Mouse (Mus musculus) kidney, postnatal 0 days (tissue): ENCODE results near the gene Atg9a. TPM values are rescaled to one million over a fixed set of nuclear protein-coding genes. Genes with fewer than 3 reads are reported as not detected.

ENCODE experiments used
- ATAC-seq: fragments of 200-750 bp; cut with Nextera tagmentation; replicated peaks from 2 replicates; pipeline ENCODE4 v1.8.0; 2017; ENCODE audit warnings: low read depth, moderate number of reproducible peaks, moderate TSS enrichment, moderate library complexity; ENCODE audit not compliant: low FRiP score
- DNase-seq: peaks from one replicate; pipeline ENCODE4 v3.0.0-alpha.2; 2016; ENCODE audit warnings: low spot score
- H3K27ac ChIP-seq: fragments of 300-500 bp; sonication (generic); 2 replicates; pipeline ENCODE4 v1.5.1; 2014; ENCODE audit warnings: mild to moderate bottlenecking
- H3K27me3 ChIP-seq: fragments of 300-500 bp; sonication (generic); 2 replicates; pipeline ENCODE4 v1.6.1; 2014; ENCODE audit warnings: low read length, mixed read lengths; ENCODE audit not compliant: insufficient read depth
- H3K36me3 ChIP-seq: fragments of 300-500 bp; sonication (generic); 2 replicates; pipeline ENCODE4 v1.6.1; 2014; ENCODE audit warnings: low read length, mixed read lengths; ENCODE audit not compliant: insufficient read depth
- H3K4me1 ChIP-seq: fragments of 300-500 bp; sonication (generic); replicated peaks from 2 replicates; pipeline ENCODE4 v1.6.1; 2014; ENCODE audit warnings: antibody characterized with exemption, low read length, mixed read lengths; ENCODE audit not compliant: insufficient read depth
- H3K4me2 ChIP-seq: fragments of 300-500 bp; sonication (generic); 2 replicates; pipeline ENCODE4 v1.6.1; 2014; ENCODE audit warnings: mild to moderate bottlenecking, low read length, moderate library complexity, mixed read lengths
- H3K4me3 ChIP-seq: fragments of 300-500 bp; sonication (generic); replicated peaks from 2 replicates; pipeline ENCODE4 v1.5.1; 2014; ENCODE audit warnings: low read depth, low read length
- H3K9ac ChIP-seq: fragments of 300-500 bp; sonication (generic); 2 replicates; pipeline ENCODE4 v1.6.1; 2014; ENCODE audit warnings: low read depth, low read length
- H3K9me3 ChIP-seq: fragments of 300-500 bp; sonication (generic); replicated peaks from 2 replicates; pipeline ENCODE4 v1.6.1; 2016; ENCODE audit warnings: low read length, inconsistent platforms, mixed read lengths
- CTCF ChIP-seq: IDR thresholded peaks from 2 replicates; pipeline ENCODE4 v1.5.1; 2016; ENCODE audit warnings: antibody characterized with exemption, low read depth, mild to moderate bottlenecking, moderate library complexity
- WGBS: fragments of 180-500 bp; shearing (Covaris S2); extraction: QIAGEN DNeasy Blood & Tissue Kit; methylation state at CpG from one replicate; pipeline ENCODE4 v1.1.7; 2014; 5-methylcytosine and 5-hydroxymethylcytosine counted together
- polyA plus RNA-seq: library from polyadenylated mRNA; unstranded; fragments of >200 nt; fragmentation: Nextera tagmentation; extraction: Ambion mirVana; gene quantifications from 2 replicates; pipeline ENCODE4 v1.2.1, GENCODE M21; 2015

Gene Atg9a
- polyA plus RNA-seq, 1 experiment from 2014 or later = 27.3 TPM

GRCm38 (mm10) chr1:75218227-75219001 is 26.4 kb upstream of the Atg9a start:
- no peak; the same call in 1 of the 2 replicates for ATAC-seq
- no peak for TF ChIP-seq CTCF
- H3K27me3 ChIP-seq = peaks cover 10% of the 10 kb centered on the region; the same call in 1 of the 2 replicates
- peak overlapping the region; percentile 97 for H3K4me2 ChIP-seq
- H3K4me3 ChIP-seq = peak overlapping the region; percentile 56
- H3K36me3 ChIP-seq = peaks cover 18% of the 10 kb centered on the region; the same call in 1 of the 2 replicates
- WGBS = 1% methylated on average over 38 of the region's 38 CpGs
- H3K27ac ChIP-seq = peak overlapping the region; percentile 80
- H3K9me3 ChIP-seq = no peaks in the 10 kb centered on the region
- H3K9ac ChIP-seq = peak overlapping the region; percentile 64
- peaks cover 10% of the 10 kb centered on the region; the same call in 1 of the 2 replicates for H3K4me1 ChIP-seq
- no peak for DNase-seq

- peak overlapping the region; percentile 80; the same call in 1 of the 2 replicates for H3K27ac ChIP-seq
Observed at GRCm38 (mm10) chr1:75217893-75218226, 25.9 kb upstream of the Atg9a start.

GRCm38 (mm10) chr1:75216797-75217585 is 25.0 kb upstream of the Atg9a start:
- H3K9ac ChIP-seq = 0 out of 2 replicates have a peak overlapping the region, but pooled peaks have one; percentile 32
- H3K36me3 ChIP-seq = peaks cover 25% of the 10 kb centered on the region
- no peak for ATAC-seq
- TF ChIP-seq CTCF = no peak
- 69% methylated on average over 13 of the region's 13 CpGs for WGBS
- H3K9me3 ChIP-seq = no peaks in the 10 kb centered on the region
- peaks cover 13% of the 10 kb centered on the region; the same call in 1 of the 2 replicates for H3K4me1 ChIP-seq
- peak overlapping the region; percentile 56; the same call in 1 of the 2 replicates for H3K4me3 ChIP-seq
- H3K27me3 ChIP-seq = peaks cover 10% of the 10 kb centered on the region; the same call in 1 of the 2 replicates
- DNase-seq = no peak
- no peak overlapping the region for H3K27ac ChIP-seq
- peak overlapping the region; percentile 97 for H3K4me2 ChIP-seq

More at GRCm38 (mm10) chr1:75217893-75218226, 25.9 kb upstream of the Atg9a start:
- Histone ChIP-seq H3K9me3 (no peaks in the 10 kb centered on the region), H3K4me1 (peaks cover 13% of the 10 kb centered on the region; the same call in 1 of the 2 replicates), H3K4me2 (peak overlapping the region; percentile 97), H3K36me3 (peaks cover 23% of the 10 kb centered on the region), H3K27me3 (peaks cover 10% of the 10 kb centered on the region; the same call in 1 of the 2 replicates), H3K9ac (peak overlapping the region; percentile 64), H3K4me3 (peak overlapping the region; percentile 56)
- no peak for ATAC-seq
- TF ChIP-seq CTCF = no peak
- DNase-seq = no peak
- 2% methylated on average over 6 of the region's 6 CpGs for WGBS

GRCm38 (mm10) chr1:75215785-75216184 is 23.8 kb upstream of the Atg9a start:
- ATAC-seq = no peak
- Histone ChIP-seq H3K4me1 (peaks cover 18% of the 10 kb centered on the region), H3K4me2 (peak overlapping the region; percentile 18), H3K4me3 (no peak overlapping the region), H3K27me3 (peaks cover 10% of the 10 kb centered on the region; the same call in 1 of the 2 replicates), H3K27ac (peak overlapping the region; percentile 85), H3K36me3 (peaks cover 28% of the 10 kb centered on the region), H3K9ac (no peak overlapping the region), H3K9me3 (no peaks in the 10 kb centered on the region)
- TF ChIP-seq CTCF = no peak
- 85% methylated on average over 9 of the region's 9 CpGs for WGBS
- DNase-seq = no peak

- 61% methylated on average over 5 of the region's 5 CpGs for WGBS
- no peak for TF ChIP-seq CTCF
- peaks cover 10% of the 10 kb centered on the region; the same call in 1 of the 2 replicates for H3K27me3 ChIP-seq
- H3K4me3 ChIP-seq = no peak overlapping the region
- H3K36me3 ChIP-seq = peaks cover 28% of the 10 kb centered on the region
- DNase-seq (no peak), ATAC-seq (no peak)
- no peak overlapping the region for H3K9ac ChIP-seq
- no peaks in the 10 kb centered on the region for H3K9me3 ChIP-seq
- peak overlapping the region; percentile 0; the same call in 1 of the 2 replicates for H3K4me2 ChIP-seq
- peaks cover 19% of the 10 kb centered on the region for H3K4me1 ChIP-seq
- peak overlapping the region; percentile 85 for H3K27ac ChIP-seq
Observed at GRCm38 (mm10) chr1:75214886-75215285, 22.9 kb upstream of the Atg9a start.

GRCm38 (mm10) chr1:75214442-75214841 is 22.4 kb upstream of the Atg9a start:
- no peaks in the 10 kb centered on the region for H3K9me3 ChIP-seq
- 0 out of 2 replicates have a peak, but pooled peaks cover 6% of the 10 kb centered on the region for H3K27me3 ChIP-seq
- H3K27ac ChIP-seq = peak overlapping the region; percentile 85
- peaks cover 20% of the 10 kb centered on the region for H3K4me1 ChIP-seq
- WGBS = 55% methylated on average over 2 of the region's 2 CpGs
- no peak overlapping the region for H3K4me3 ChIP-seq
- H3K9ac ChIP-seq = no peak overlapping the region
- DNase-seq = peak; percentile 68
- peak; percentile 81 for ATAC-seq
- H3K36me3 ChIP-seq = peaks cover 28% of the 10 kb centered on the region
- no peak for TF ChIP-seq CTCF
- H3K4me2 ChIP-seq = peak overlapping the region; percentile 0; the same call in 1 of the 2 replicates
